8 mouse cellular contexts compared by ENCODE assay signal in genomic region chr12:111958101-111958865, GRCm38 (mm10). TPM values are rescaled to one million over a fixed set of nuclear protein-coding genes. Genes with fewer than 3 reads are reported as not detected.
DNase-seq lines count a peak whose midpoint lies in the region; ATAC-seq lines count a peak whose summit lies in the region.

No protein-coding gene starts in this region.

- no peak overlapping the region for H3K4me3 ChIP-seq in intestine, embryonic 14.5 days (ENCODE audit: low read depth, low read length)

- no peaks in the 10 kb centered on the region for H3K27me3 ChIP-seq in intestine, embryonic 14.5 days (replicated peaks; ENCODE audit: control insufficient read depth, insufficient read depth, low read length)

- no peak overlapping the region for H3K4me2 ChIP-seq in intestine, embryonic 14.5 days (ENCODE audit: low read length)

- whole genome bisulfite sequencing in intestine, embryonic 14.5 days = 43% methylated on average over 9 of the region's 9 CpGs

- H3K9me3 ChIP-seq in intestine, embryonic 14.5 days (ENCODE audit: control insufficient read depth, low read length) = no peaks in the 10 kb centered on the region

- H3K36me3 ChIP-seq in intestine, embryonic 14.5 days (ENCODE audit: control insufficient read depth, insufficient read depth, low read length) = peaks cover 39% of the 10 kb centered on the region

- peak; percentile 69 for DNase-seq in gastrocnemius, adult 18-20 months (ENCODE audit: low spot score)
- no peak for DNase-seq in gastrocnemius, postnatal 25 days
- peak; percentile 90 to 93 for DNase-seq in cerebellum, postnatal 14 days
- DNase-seq in gastrocnemius, adult 8-10 months (ENCODE audit: low spot score in 2 of 2) = peak; percentile 36 to 52
- DNase-seq in intestine, embryonic 14.5 days (ENCODE audit: low spot score) = peak; percentile 85
- DNase-seq in left cerebral cortex, postnatal 36 days (ENCODE audit: low spot score in 2 of 2) = peak; percentile 51 to 63
- peak; percentile 58 for DNase-seq in right cerebral cortex, postnatal 25 days

- H3K4me1 ChIP-seq in intestine, embryonic 14.5 days (replicated peaks; ENCODE audit: control insufficient read depth, insufficient read depth, low read length) = no peaks in the 10 kb centered on the region

- no peak overlapping the region for H3K27ac ChIP-seq in intestine, embryonic 14.5 days (ENCODE audit: low read depth)

- ATAC-seq in intestine, embryonic 14.5 days (replicated peaks; ENCODE audit: low FRiP score, low TSS enrichment, low read depth) = peak; percentile 81
- ATAC-seq in megakaryocyte-erythroid progenitor cell, adult 5-6 weeks (replicated peaks; ENCODE audit: low FRiP score, low TSS enrichment, poor library complexity, severe bottlenecking) = peak; percentile 86

- intact Hi-C loops in left cerebral cortex, postnatal 36 days (cut with DNase I) = loop anchor here (5.0 kb wide), 1 partner anchor 81 kb away; no protein-coding TSS in a partner anchor

- H3K9ac ChIP-seq in intestine, embryonic 14.5 days (ENCODE audit: low read length) = no peak overlapping the region

RNA-seq across cellular contexts. Expression of gene Atp5mpl, which starts 8.5 kb away (rescaled TPM):
- total RNA-seq in gastrocnemius, adult 18-20 months (2021) = 100 to 1,000 TPM; 702 to 761 TPM
- total RNA-seq in gastrocnemius, postnatal 25 days (2021) = 100 to 1,000 TPM; 775 to 816 TPM
- 100 to 1,000 TPM; 712 to 770 (median 740) TPM for total RNA-seq in gastrocnemius, adult 8-10 months (2022)
- 845 and 1,000 TPM in 2 replicates for polyA plus RNA-seq in intestine, embryonic 14.5 days (2014; fragmentation: Nextera tagmentation; extraction: Ambion mirVana)
- 100 to 1,000 TPM; 339 to 346 TPM for total RNA-seq in left cerebral cortex, postnatal 36 days (2021)
- 536 and 684 TPM in 2 replicates for total RNA-seq in megakaryocyte-erythroid progenitor cell, adult 5-6 weeks (2014; fragmentation: Nextera tagmentation)
- total RNA-seq in megakaryocyte-erythroid progenitor cell, adult 5-6 weeks (2017) = 637 and 817 TPM in 2 replicates

RNA-seq across cellular contexts. Expression of gene Tdrd9, which starts 13.1 kb away (rescaled TPM):
- under 1 TPM in 1 of 2 experiments, not detected in 1; 0.59 TPM for total RNA-seq in gastrocnemius, adult 18-20 months (2021)
- under 1 TPM; 0.08 to 0.46 TPM for total RNA-seq in gastrocnemius, postnatal 25 days (2021)
- under 1 TPM in 3 of 4 experiments, not detected in 1; 0.07 to 0.29 (median 0.16) TPM for total RNA-seq in gastrocnemius, adult 8-10 months (2022)
- 0.28 and 0.73 TPM in 2 replicates for polyA plus RNA-seq in intestine, embryonic 14.5 days (2014; fragmentation: Nextera tagmentation; extraction: Ambion mirVana)
- under 1 TPM in 1 of 2 experiments, not detected in 1; 0.39 TPM for total RNA-seq in left cerebral cortex, postnatal 36 days (2021)
- not detected in 2 replicates for total RNA-seq in megakaryocyte-erythroid progenitor cell, adult 5-6 weeks (2014; fragmentation: Nextera tagmentation)
- not detected in 2 replicates for total RNA-seq in megakaryocyte-erythroid progenitor cell, adult 5-6 weeks (2017)

RNA-seq across cellular contexts. Expression of gene Rd3l, which starts 22.8 kb away (rescaled TPM):
- total RNA-seq in gastrocnemius, adult 18-20 months (2021) = not detected
- total RNA-seq in gastrocnemius, postnatal 25 days (2021) = not detected
- total RNA-seq in gastrocnemius, adult 8-10 months (2022) = not detected
- not detected in 2 replicates for polyA plus RNA-seq in intestine, embryonic 14.5 days (2014; fragmentation: Nextera tagmentation; extraction: Ambion mirVana)
- under 1 TPM in 1 of 2 experiments, not detected in 1; 0.32 TPM for total RNA-seq in left cerebral cortex, postnatal 36 days (2021)
- total RNA-seq in megakaryocyte-erythroid progenitor cell, adult 5-6 weeks (2014; fragmentation: Nextera tagmentation) = not detected in 2 replicates
- total RNA-seq in megakaryocyte-erythroid progenitor cell, adult 5-6 weeks (2017) = not detected in 2 replicates

RNA-seq across cellular contexts. Expression of gene Ppp1r13b, which starts 50.4 kb away (rescaled TPM):
- total RNA-seq in gastrocnemius, adult 18-20 months (2021) = 1 to 10 TPM; 7.3 to 9.1 TPM
- total RNA-seq in gastrocnemius, postnatal 25 days (2021) = 1 to 10 TPM; 5.3 to 6.1 TPM
- 1 to 10 TPM; 4.1 to 8.0 (median 6.0) TPM for total RNA-seq in gastrocnemius, adult 8-10 months (2022)
- 22.3 and 29.1 TPM in 2 replicates for polyA plus RNA-seq in intestine, embryonic 14.5 days (2014; fragmentation: Nextera tagmentation; extraction: Ambion mirVana)
- 10 to 100 TPM; 60.8 to 65.6 TPM for total RNA-seq in left cerebral cortex, postnatal 36 days (2021)
- total RNA-seq in megakaryocyte-erythroid progenitor cell, adult 5-6 weeks (2014; fragmentation: Nextera tagmentation) = 6.7 and 8.2 TPM in 2 replicates
- 6.0 and 7.1 TPM in 2 replicates for total RNA-seq in megakaryocyte-erythroid progenitor cell, adult 5-6 weeks (2017)
